Mouse (Mus musculus) ovary, adult 18-20 months (tissue): ENCODE data around the gene Pcdh15.

Experiments used
- DNase-seq: peaks from one replicate; pipeline ENCODE4 v3.0.0; 2022; ENCODE audit warnings: low spot score, mixed read lengths

The Pcdh15 gene

GRCm38 (mm10) chr10:73953362-73953761, 854.2 kb downstream of the Pcdh15 start:
- no peak for DNase-seq

GRCm38 (mm10) chr10:73984057-73984456, 884.9 kb downstream of the Pcdh15 start:
- DNase-seq: no peak

GRCm38 (mm10) chr10:74008836-74009235, 909.7 kb downstream of the Pcdh15 start:
- DNase-seq: no peak

- no peak for DNase-seq
Observed at GRCm38 (mm10) chr10:74023091-74023490, 923.9 kb downstream of the Pcdh15 start.

GRCm38 (mm10) chr10:74053059-74053458, 953.9 kb downstream of the Pcdh15 start:
- DNase-seq: no peak

- no peak for DNase-seq
Observed at GRCm38 (mm10) chr10:74086653-74087052, 987.5 kb downstream of the Pcdh15 start.

GRCm38 (mm10) chr10:74098296-74098695, 999.2 kb downstream of the Pcdh15 start:
- no peak for DNase-seq

- no peak for DNase-seq
Observed at GRCm38 (mm10) chr10:74114107-74114506, 1015.0 kb downstream of the Pcdh15 start.

GRCm38 (mm10) chr10:74116817-74117216, 1017.7 kb downstream of the Pcdh15 start:
- no peak for DNase-seq

GRCm38 (mm10) chr10:74123421-74123820, 1024.3 kb downstream of the Pcdh15 start:
- no peak for DNase-seq

- DNase-seq: no peak
Observed at GRCm38 (mm10) chr10:74129192-74129591, 1030.0 kb downstream of the Pcdh15 start.

GRCm38 (mm10) chr10:74129665-74130064, 1030.5 kb downstream of the Pcdh15 start:
- DNase-seq: no peak

GRCm38 (mm10) chr10:74130805-74131204, 1031.7 kb downstream of the Pcdh15 start:
- DNase-seq: no peak

- no peak for DNase-seq
Observed at GRCm38 (mm10) chr10:74147966-74148365, 1048.8 kb downstream of the Pcdh15 start.

GRCm38 (mm10) chr10:74181921-74182320, 1082.8 kb downstream of the Pcdh15 start:
- DNase-seq: no peak

GRCm38 (mm10) chr10:74203650-74204049, 1104.5 kb downstream of the Pcdh15 start:
- DNase-seq: no peak

GRCm38 (mm10) chr10:74217268-74217667, 1118.1 kb downstream of the Pcdh15 start:
- DNase-seq: no peak

- DNase-seq: no peak
Observed at GRCm38 (mm10) chr10:74220439-74220838, 1121.3 kb downstream of the Pcdh15 start.

- DNase-seq: no peak
Observed at GRCm38 (mm10) chr10:74257716-74258446, 1158.7 kb downstream of the Pcdh15 start.

- DNase-seq: no peak
Observed at GRCm38 (mm10) chr10:74258639-74259038, 1159.5 kb downstream of the Pcdh15 start.

GRCm38 (mm10) chr10:74269637-74270269, 1170.6 kb downstream of the Pcdh15 start:
- no peak for DNase-seq

- DNase-seq: no peak
Observed at GRCm38 (mm10) chr10:74270894-74271293, 1171.8 kb downstream of the Pcdh15 start.

- no peak for DNase-seq
Observed at GRCm38 (mm10) chr10:74304120-74304519, 1205.0 kb downstream of the Pcdh15 start.
